ENCODE assay signal across 27 mouse cellular contexts in the genomic region with DNA sequence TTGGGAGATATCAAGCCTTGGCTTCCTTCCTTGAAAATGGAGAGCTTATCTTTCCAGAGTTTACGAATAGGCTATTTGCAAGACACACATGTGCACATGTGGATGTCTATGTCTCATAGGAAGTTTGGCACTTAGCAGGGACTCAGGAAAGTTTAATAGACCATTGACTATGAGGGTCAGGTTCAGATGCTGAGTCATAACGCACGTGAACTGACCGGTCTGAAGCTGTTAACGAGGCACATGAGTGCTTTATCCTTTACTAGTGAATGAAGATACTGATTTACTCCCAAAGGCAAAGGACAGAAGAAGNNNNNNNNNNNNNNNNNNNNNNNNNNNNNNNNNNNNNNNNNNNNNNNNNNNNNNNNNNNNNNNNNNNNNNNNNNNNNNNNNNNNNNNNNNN.
A peak's percentile ranks its signal among the peaks of the same experiment; 100 is the strongest.
DNase-seq lines count a peak whose midpoint lies in the region; ATAC-seq and TF ChIP-seq lines count a peak whose summit lies in the region.
"Had no signal": no experiment of that assay in that cellular context is flagged by ENCODE, and none has a peak within 500 bp of the region (broad histone marks: within the 10 kb centered on the region; RNA-seq: fewer than 3 reads in every experiment).

No protein-coding gene starts in this region.

- H3K4me3 ChIP-seq in kidney, adult 2 months (ENCODE audit: insufficient read depth, low read depth, low read length) = no peak overlapping the region
- H3K4me3 ChIP-seq in kidney, postnatal 0 days (replicated peaks; ENCODE audit: low read depth, low read length) = no peak overlapping the region
- H3K4me3 ChIP-seq in kidney, embryonic 15.5 days (replicated peaks) = no peak overlapping the region
- H3K4me3 ChIP-seq: embryonic facial prominence, embryonic 12.5 days; embryonic facial prominence, embryonic 15.5 days; gastrocnemius, adult 2 months; heart, embryonic 12.5 days; heart, embryonic 15.5 days; hindbrain, embryonic 10.5 days; hindbrain, embryonic 13.5 days had no signal

- no peaks in the 10 kb centered on the region for H3K9me3 ChIP-seq in kidney, postnatal 0 days (replicated peaks; ENCODE audit: low read length)
- no peaks in the 10 kb centered on the region for H3K9me3 ChIP-seq in kidney, embryonic 15.5 days (replicated peaks)
- H3K9me3 ChIP-seq: embryonic facial prominence, embryonic 12.5 days; embryonic facial prominence, embryonic 15.5 days; heart, embryonic 12.5 days; heart, embryonic 15.5 days; hindbrain, embryonic 10.5 days; hindbrain, embryonic 13.5 days had no signal

- H3K4me2 ChIP-seq in kidney, postnatal 0 days (ENCODE audit: low read length) = no peak overlapping the region
- H3K4me2 ChIP-seq in kidney, embryonic 15.5 days = no peak overlapping the region
- H3K4me2 ChIP-seq: embryonic facial prominence, embryonic 12.5 days; embryonic facial prominence, embryonic 15.5 days; heart, embryonic 12.5 days; heart, embryonic 15.5 days; hindbrain, embryonic 13.5 days had no signal

- peaks cover 9% of the 10 kb centered on the region; the same call in 1 of the 2 replicates for H3K4me1 ChIP-seq in kidney, adult 2 months (ENCODE audit: control insufficient read depth, insufficient read depth, low read length)
- H3K4me1 ChIP-seq in kidney, postnatal 0 days (replicated peaks; ENCODE audit: insufficient read depth, low read length) = no peaks in the 10 kb centered on the region
- H3K4me1 ChIP-seq in kidney, embryonic 15.5 days = 0 out of 2 replicates have a peak, but pooled peaks cover 4% of the 10 kb centered on the region
- H3K4me1 ChIP-seq: embryonic facial prominence, embryonic 12.5 days; embryonic facial prominence, embryonic 15.5 days; heart, embryonic 12.5 days; heart, embryonic 15.5 days; hindbrain, embryonic 10.5 days; hindbrain, embryonic 13.5 days had no signal

- ATAC-seq in kidney, postnatal 0 days (replicated peaks; ENCODE audit: low FRiP score, low read depth) = 0 out of 2 replicates have a peak, but pooled peaks have one; percentile 46
- ATAC-seq in kidney, embryonic 15.5 days (replicated peaks; ENCODE audit: low FRiP score) = no peak
- ATAC-seq: CD4-positive, CD25-positive, alpha-beta regulatory T cell, adult 4 months; forebrain, embryonic 14.5 days; forebrain, postnatal 0 days; hindbrain, embryonic 16.5 days; Patski had no signal

- TF ChIP-seq CTCF in kidney, adult 2 months (conservative IDR thresholded peaks at IDR 0.05; ENCODE audit: insufficient read depth, insufficient read length, low read depth, low read length) = no peak
- TF ChIP-seq CTCF in kidney, postnatal 0 days (IDR thresholded peaks at IDR 0.05; ENCODE audit: low read depth) = no peak

- H3K27ac ChIP-seq in kidney, adult 2 months (ENCODE audit: insufficient read depth, low read depth, low read length) = no peak overlapping the region
- H3K27ac ChIP-seq in kidney, postnatal 0 days = no peak overlapping the region
- no peak overlapping the region for H3K27ac ChIP-seq in kidney, embryonic 15.5 days
- H3K27ac ChIP-seq: embryonic facial prominence, embryonic 12.5 days; embryonic facial prominence, embryonic 15.5 days; gastrocnemius, adult 2 months; heart, embryonic 15.5 days; hindbrain, embryonic 10.5 days; hindbrain, embryonic 13.5 days had no signal

- no peak overlapping the region for H3K9ac ChIP-seq in kidney, postnatal 0 days (ENCODE audit: low read depth, low read length)
- no peak overlapping the region for H3K9ac ChIP-seq in kidney, embryonic 15.5 days
- H3K9ac ChIP-seq: embryonic facial prominence, embryonic 12.5 days; embryonic facial prominence, embryonic 15.5 days; forebrain, postnatal 0 days; heart, embryonic 12.5 days; heart, embryonic 15.5 days; hindbrain, embryonic 13.5 days had no signal

- DNase-seq in kidney, adult 2 months = peak; percentile 58
- no peak for DNase-seq in kidney, postnatal 4 days
- no peak for DNase-seq in kidney, postnatal 0 days (ENCODE audit: low spot score)
- peak; percentile 30 to 59 for DNase-seq in kidney, postnatal 25 days
- DNase-seq in MN1 (ENCODE audit: low spot score) = no peak
- DNase-seq: adrenal gland, postnatal 10 days; adrenal gland, postnatal 36 days; cerebellum, adult 18-20 months; cerebellum, adult 9-10 months; cerebellum, postnatal 25 days; forebrain, postnatal 0 days; gastrocnemius, adult 2 months; gastrocnemius, postnatal 14 days; heart, adult 18-20 months; heart, postnatal 10 days; heart, postnatal 36 days had no signal

- 48% methylated on average over 5 of the region's 5 CpGs for WGBS in kidney, adult 2 months
- 66% methylated on average over 5 of the region's 5 CpGs for WGBS in kidney, postnatal 0 days
- 74% methylated on average over 5 of the region's 5 CpGs for WGBS in kidney, embryonic 15.5 days

- H3K36me3 ChIP-seq in kidney, adult 2 months (ENCODE audit: control insufficient read depth, insufficient read depth, low read length) = no peaks in the 10 kb centered on the region
- no peaks in the 10 kb centered on the region for H3K36me3 ChIP-seq in kidney, postnatal 0 days (ENCODE audit: insufficient read depth, low read length)
- no peaks in the 10 kb centered on the region for H3K36me3 ChIP-seq in kidney, embryonic 15.5 days
- H3K36me3 ChIP-seq: embryonic facial prominence, embryonic 12.5 days; embryonic facial prominence, embryonic 15.5 days; heart, embryonic 12.5 days; heart, embryonic 15.5 days; hindbrain, embryonic 10.5 days; hindbrain, embryonic 13.5 days had no signal

- no peak for TF ChIP-seq POLR2A in kidney, adult 2 months (IDR thresholded peaks at IDR 0.05; ENCODE audit: low read depth, low read length)

- H3K27me3 ChIP-seq in kidney, adult 2 months (replicated peaks; ENCODE audit: control insufficient read depth, insufficient read depth, low read length) = no peaks in the 10 kb centered on the region
- no peaks in the 10 kb centered on the region for H3K27me3 ChIP-seq in kidney, postnatal 0 days (ENCODE audit: insufficient read depth, low read length)
- no peaks in the 10 kb centered on the region for H3K27me3 ChIP-seq in kidney, embryonic 15.5 days
- H3K27me3 ChIP-seq: embryonic facial prominence, embryonic 12.5 days; embryonic facial prominence, embryonic 15.5 days; heart, embryonic 12.5 days; heart, embryonic 15.5 days; hindbrain, embryonic 13.5 days; Patski had no signal

Comparison
In these comparisons a context has a peak if more than half of its experiments do, and no peak if none do; other contexts are left out.
1. DNase-seq: peak in kidney, adult 2 months (single experiment) and kidney, postnatal 25 days (2 of 2); none in kidney, postnatal 4 days (0 of 2), kidney, postnatal 0 days (single experiment) and MN1 (single experiment).